Mouse (Mus musculus): ENCODE measurements around the gene Dusp8. TPM values are rescaled to one million over a fixed set of nuclear protein-coding genes. Genes with fewer than 3 reads are reported as not detected.

The Dusp8 gene
- polyA plus RNA-seq, 1 experiment = 33.3 TPM

- WGBS = 45% methylated on average over 5 of the region's 5 CpGs
- no peak for TF ChIP-seq POLR2A (IDR thresholded peaks at IDR 0.05; ENCODE audit: borderline replicate concordance, extremely low read depth, low read depth, low read length)
- TF ChIP-seq CTCF (IDR thresholded peaks at IDR 0.05; ENCODE audit: insufficient read depth, low read length) = no peak
- Histone ChIP-seq H3K4me1 (ENCODE audit: control insufficient read depth, insufficient read depth, low read length) (peaks cover 5% of the 10 kb centered on the region), H3K4me3 (replicated peaks; ENCODE audit: extremely low read depth, low read depth, low read length) (no peak overlapping the region)
- no peak for DNase-seq
Observed at GRCm38 (mm10) chr7:142079365-142079764, 16.3 kb downstream of the Dusp8 start.

- TF ChIP-seq POLR2A (IDR thresholded peaks at IDR 0.05; ENCODE audit: borderline replicate concordance, extremely low read depth, low read depth, low read length) (no peak), CTCF (IDR thresholded peaks at IDR 0.05; ENCODE audit: insufficient read depth, low read length) (no peak)
- no peak for DNase-seq
- WGBS = 50% methylated on average over 3 of the region's 3 CpGs
- Histone ChIP-seq H3K4me1 (ENCODE audit: control insufficient read depth, insufficient read depth, low read length) (no peaks in the 10 kb centered on the region), H3K4me3 (replicated peaks; ENCODE audit: extremely low read depth, low read depth, low read length) (no peak overlapping the region)
Observed at GRCm38 (mm10) chr7:142077138-142077537, 18.5 kb downstream of the Dusp8 start.

- WGBS = 57% methylated on average over 8 of the region's 8 CpGs
- H3K4me1 ChIP-seq (ENCODE audit: control insufficient read depth, insufficient read depth, low read length) = no peaks in the 10 kb centered on the region
- TF ChIP-seq POLR2A (IDR thresholded peaks at IDR 0.05; ENCODE audit: borderline replicate concordance, extremely low read depth, low read depth, low read length) (no peak), CTCF (IDR thresholded peaks at IDR 0.05; ENCODE audit: insufficient read depth, low read length) (no peak)
- DNase-seq = no peak
- no peak overlapping the region for H3K4me3 ChIP-seq (replicated peaks; ENCODE audit: extremely low read depth, low read depth, low read length)
Observed at GRCm38 (mm10) chr7:142074146-142074886, 21.3 kb downstream of the Dusp8 start.

GRCm38 (mm10) chr7:142071717-142072116 lies 23.9 kb downstream of the Dusp8 start:
- TF ChIP-seq CTCF (IDR thresholded peaks at IDR 0.05; ENCODE audit: insufficient read depth, low read length) = no peak
- TF ChIP-seq POLR2A (IDR thresholded peaks at IDR 0.05; ENCODE audit: borderline replicate concordance, extremely low read depth, low read depth, low read length) = no peak
- no peak overlapping the region for H3K4me3 ChIP-seq (replicated peaks; ENCODE audit: extremely low read depth, low read depth, low read length)
- no peak for DNase-seq

GRCm38 (mm10) chr7:142071212-142071578 lies 24.4 kb downstream of the Dusp8 start:
- 10% methylated on average over 8 of the region's 10 CpGs for WGBS
- no peak for TF ChIP-seq POLR2A (IDR thresholded peaks at IDR 0.05; ENCODE audit: borderline replicate concordance, extremely low read depth, low read depth, low read length)
- TF ChIP-seq CTCF (IDR thresholded peaks at IDR 0.05; ENCODE audit: insufficient read depth, low read length) = no peak
- no peak for DNase-seq
- Histone ChIP-seq H3K4me3 (replicated peaks; ENCODE audit: extremely low read depth, low read depth, low read length) (no peak overlapping the region), H3K4me1 (ENCODE audit: control insufficient read depth, insufficient read depth, low read length) (no peaks in the 10 kb centered on the region)

More at GRCm38 (mm10) chr7:142071717-142072116, 23.9 kb downstream of the Dusp8 start:
- no peaks in the 10 kb centered on the region for H3K4me1 ChIP-seq (ENCODE audit: control insufficient read depth, insufficient read depth, low read length)

GRCm38 (mm10) chr7:142070458-142071211 lies 25.0 kb downstream of the Dusp8 start:
- 16% methylated on average over 13 of the region's 13 CpGs for WGBS
- Histone ChIP-seq H3K4me1 (ENCODE audit: control insufficient read depth, insufficient read depth, low read length) (no peaks in the 10 kb centered on the region), H3K4me3 (replicated peaks; ENCODE audit: extremely low read depth, low read depth, low read length) (no peak overlapping the region)
- DNase-seq = peak; percentile 80
- no peak for TF ChIP-seq POLR2A (IDR thresholded peaks at IDR 0.05; ENCODE audit: borderline replicate concordance, extremely low read depth, low read depth, low read length)
- peak; percentile 89 for TF ChIP-seq CTCF (IDR thresholded peaks at IDR 0.05; ENCODE audit: insufficient read depth, low read length)

GRCm38 (mm10) chr7:142068429-142068828 lies 27.2 kb downstream of the Dusp8 start:
- WGBS = 50% methylated on average over 4 of the region's 4 CpGs
- DNase-seq = no peak
- Histone ChIP-seq H3K4me3 (replicated peaks; ENCODE audit: extremely low read depth, low read depth, low read length) (no peak overlapping the region), H3K4me1 (ENCODE audit: control insufficient read depth, insufficient read depth, low read length) (no peaks in the 10 kb centered on the region)
- TF ChIP-seq POLR2A (IDR thresholded peaks at IDR 0.05; ENCODE audit: borderline replicate concordance, extremely low read depth, low read depth, low read length) (no peak), CTCF (IDR thresholded peaks at IDR 0.05; ENCODE audit: insufficient read depth, low read length) (no peak)

- WGBS = under 1% methylated on average over 47 of the region's 49 CpGs
- DNase-seq = peak; percentile 94
- TF ChIP-seq POLR2A (IDR thresholded peaks at IDR 0.05; ENCODE audit: borderline replicate concordance, extremely low read depth, low read depth, low read length) (peak; percentile 95; the same call in 1 of the 2 replicates), CTCF (IDR thresholded peaks at IDR 0.05; ENCODE audit: insufficient read depth, low read length) (no peak)
- peak within 1 kb of the TSS; percentile 72 for H3K4me3 ChIP-seq (replicated peaks; ENCODE audit: extremely low read depth, low read depth, low read length)
- H3K4me1 ChIP-seq (ENCODE audit: control insufficient read depth, insufficient read depth, low read length) = peaks cover 31% of the 10 kb centered on the region
Observed at GRCm38 (mm10) chr7:142060931-142061565, 34.6 kb downstream of the Dusp8 start, which contains the start of gene Mob2. Gene Mob2, minus strand, starts transcription at chr7:142061065.

GRCm38 (mm10) chr7:142060185-142060930 lies 35.3 kb downstream of the Dusp8 start:
- Histone ChIP-seq H3K4me1 (ENCODE audit: control insufficient read depth, insufficient read depth, low read length) (peaks cover 34% of the 10 kb centered on the region), H3K4me3 (replicated peaks; ENCODE audit: extremely low read depth, low read depth, low read length) (peak overlapping the region; percentile 72)
- under 1% methylated on average over 65 of the region's 66 CpGs for WGBS
- TF ChIP-seq CTCF (IDR thresholded peaks at IDR 0.05; ENCODE audit: insufficient read depth, low read length) (no peak), POLR2A (IDR thresholded peaks at IDR 0.05; ENCODE audit: borderline replicate concordance, extremely low read depth, low read depth, low read length) (no peak)
- DNase-seq = no peak
